Mouse (Mus musculus) layer of hippocampus, postnatal 36 days (tissue): ENCODE data around the gene Fez1. TPM values are rescaled to one million over a fixed set of nuclear protein-coding genes. Genes with fewer than 3 reads are reported as not detected.

ENCODE experiments used
- DNase-seq, 2 experiments: peaks; one replicate each; pipeline ENCODE4 v3.0.0; 2022
- total RNA-seq, 2 experiments: library from RNA; stranded (reverse); gene quantifications; 2 replicates each; pipeline ENCODE4 v1.2.3; 2021

The Fez1 gene
- total RNA-seq, 2 experiments from 2014 or later = 287 to 299 TPM

DNA sequence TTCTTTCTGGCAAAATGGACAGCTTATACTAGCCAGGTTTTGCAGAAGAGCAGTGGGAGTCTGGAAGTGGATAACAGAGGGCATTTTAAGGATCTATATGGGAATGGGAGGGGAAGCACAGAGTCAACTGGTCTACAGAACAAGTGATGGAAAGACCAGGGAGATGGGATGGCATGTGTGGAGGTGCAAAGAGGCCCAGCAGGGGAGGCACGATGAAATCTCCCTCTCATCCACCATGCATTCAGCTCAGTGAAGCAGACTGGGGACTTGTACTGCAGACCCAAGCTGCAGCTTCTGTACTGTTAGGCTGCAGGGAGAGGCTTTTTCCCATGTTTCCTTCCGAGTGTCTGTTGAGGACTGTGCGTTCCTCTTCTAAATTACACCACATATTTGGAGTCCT, 12.2 kb downstream of the Fez1 start:
- DNase-seq = peak; percentile 13 to 29

DNA sequence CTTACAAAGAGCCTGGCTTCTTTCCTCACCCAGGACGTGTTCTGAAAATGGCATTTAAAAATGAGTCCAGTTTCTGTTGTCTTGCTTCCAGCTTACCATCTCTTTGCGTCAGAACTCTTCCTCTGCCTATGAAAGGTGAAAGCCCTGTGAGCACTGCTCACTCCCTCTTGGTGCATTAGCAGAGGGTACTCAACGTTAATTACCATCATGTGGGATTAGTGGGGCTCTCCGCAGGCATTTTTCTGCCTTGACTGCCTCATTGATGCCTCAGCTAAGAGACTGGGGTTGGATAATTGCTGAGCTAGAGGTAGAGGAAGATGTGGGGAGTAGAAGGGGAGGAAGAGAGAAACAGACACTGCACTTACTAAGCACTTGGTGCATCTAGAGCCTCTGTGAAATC, 24.7 kb downstream of the Fez1 start:
- DNase-seq = no peak

- DNase-seq = no peak
Observed at GRCm38 (mm10) chr9:36848661-36849060, 27.0 kb downstream of the Fez1 start.

- peak; percentile 24 to 51 for DNase-seq
Observed at GRCm38 (mm10) chr9:36850091-36850490, 28.4 kb downstream of the Fez1 start.

- DNase-seq = no peak
Observed at GRCm38 (mm10) chr9:36852175-36852574, 30.5 kb downstream of the Fez1 start.

GRCm38 (mm10) chr9:36856351-36856750, 34.7 kb downstream of the Fez1 start:
- DNase-seq = no peak

- DNase-seq = no peak
Observed at GRCm38 (mm10) chr9:36857476-36858117, 35.9 kb downstream of the Fez1 start.

DNA sequence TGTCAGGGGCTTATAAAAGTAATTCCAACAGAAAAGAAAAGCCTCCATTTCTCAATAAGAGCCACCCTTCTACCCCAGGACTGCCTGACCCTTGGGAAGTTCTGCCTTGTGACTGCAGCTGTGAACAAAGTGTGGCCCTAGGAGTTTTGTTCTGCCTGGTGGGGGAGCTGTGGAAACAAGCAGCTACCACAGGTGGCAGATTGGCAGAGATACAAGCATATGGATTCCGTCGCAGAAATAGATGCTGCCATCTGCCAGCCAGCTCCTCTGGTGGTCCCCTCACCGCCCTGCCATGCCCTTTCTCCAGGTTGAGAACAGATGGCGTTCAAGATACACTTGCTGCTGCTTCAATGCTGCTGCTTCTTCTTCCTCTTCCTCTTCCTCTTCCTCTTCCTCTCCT, 37.0 kb downstream of the Fez1 start:
- peak; percentile 43 to 44 for DNase-seq

GRCm38 (mm10) chr9:36862576-36862975, 40.9 kb downstream of the Fez1 start:
- DNase-seq = no peak

DNA sequence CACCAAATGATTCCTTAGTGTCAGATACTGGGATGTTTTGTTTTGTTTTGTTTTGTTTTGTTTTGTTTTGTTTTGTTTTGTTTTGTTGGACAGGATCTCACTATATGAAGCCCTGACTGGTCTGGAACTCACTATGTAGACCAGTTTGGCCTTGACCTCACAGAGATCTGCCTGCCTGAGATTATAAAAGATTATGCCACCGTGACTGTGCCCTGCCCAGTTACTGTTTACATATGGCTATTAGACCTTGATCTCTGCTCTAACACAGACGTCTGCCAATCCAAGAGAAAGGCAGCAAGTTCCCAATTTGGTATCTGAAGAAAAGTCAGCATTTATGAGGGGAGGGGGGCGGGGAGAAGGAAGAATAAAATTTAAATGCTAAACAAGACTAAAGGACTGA, 42.0 kb downstream of the Fez1 start:
- DNase-seq = no peak

- no peak for DNase-seq
Observed at GRCm38 (mm10) chr9:36864862-36865813, 43.5 kb downstream of the Fez1 start.

DNA sequence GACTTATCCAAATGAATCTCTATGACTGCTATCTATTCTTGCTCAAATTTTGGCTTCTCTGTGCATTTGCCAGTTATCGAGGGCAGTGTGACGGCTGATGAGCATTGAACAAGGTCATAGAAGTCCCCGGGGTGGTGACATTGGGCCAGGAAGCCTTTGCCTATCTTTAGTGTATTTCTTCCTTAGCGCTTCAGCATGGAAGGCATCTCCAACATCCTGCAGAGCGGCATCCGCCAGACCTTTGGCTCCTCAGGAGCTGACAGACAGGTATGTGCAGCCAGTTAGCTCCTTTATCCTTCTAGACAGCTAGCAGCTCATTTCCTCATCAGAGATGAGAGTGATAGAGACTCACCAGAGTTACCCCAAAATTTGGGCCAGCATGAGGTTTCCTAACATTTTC, 47.0 kb downstream of the Fez1 start:
- DNase-seq = no peak

- DNase-seq = no peak
Observed at GRCm38 (mm10) chr9:36870263-36870662, 48.6 kb downstream of the Fez1 start.

DNA sequence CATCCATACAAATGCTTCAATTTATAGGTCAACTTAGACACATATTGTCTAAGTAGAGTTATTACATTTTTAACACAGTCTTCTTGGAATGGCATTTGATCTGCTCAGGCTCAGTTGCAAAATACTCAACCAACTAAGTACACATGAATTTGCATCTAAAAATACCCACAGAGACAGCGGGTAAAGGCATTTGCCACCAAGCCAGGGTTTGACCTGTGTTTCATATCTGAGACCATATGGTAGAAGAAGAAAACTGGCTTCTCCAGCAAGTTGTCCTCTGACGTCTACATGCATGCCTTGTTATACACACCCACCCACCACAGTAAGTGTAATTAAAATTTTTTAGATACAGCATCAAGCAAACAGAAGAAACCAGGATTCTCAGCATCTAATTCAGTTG, 52.1 kb downstream of the Fez1 start:
- DNase-seq = no peak

DNA sequence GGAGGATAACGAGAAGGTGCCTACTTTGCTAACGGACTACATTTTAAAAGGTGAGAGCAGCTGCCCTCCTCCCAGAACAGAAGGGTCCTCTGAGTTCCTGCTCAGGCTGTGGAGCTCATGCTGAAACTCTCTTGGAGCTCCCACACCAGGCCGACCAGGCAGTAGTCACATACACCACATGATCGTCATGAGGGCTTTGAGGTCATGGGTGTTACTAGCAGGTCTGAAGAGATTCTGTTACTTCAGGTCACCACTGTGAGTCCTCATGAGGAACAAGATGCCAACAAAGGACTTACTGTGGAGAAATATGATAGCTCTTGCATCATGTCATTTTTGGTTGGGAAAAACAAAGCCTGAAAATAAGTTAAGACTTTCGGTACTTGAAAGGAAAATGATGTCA, 54.6 kb downstream of the Fez1 start:
- no peak for DNase-seq

DNA sequence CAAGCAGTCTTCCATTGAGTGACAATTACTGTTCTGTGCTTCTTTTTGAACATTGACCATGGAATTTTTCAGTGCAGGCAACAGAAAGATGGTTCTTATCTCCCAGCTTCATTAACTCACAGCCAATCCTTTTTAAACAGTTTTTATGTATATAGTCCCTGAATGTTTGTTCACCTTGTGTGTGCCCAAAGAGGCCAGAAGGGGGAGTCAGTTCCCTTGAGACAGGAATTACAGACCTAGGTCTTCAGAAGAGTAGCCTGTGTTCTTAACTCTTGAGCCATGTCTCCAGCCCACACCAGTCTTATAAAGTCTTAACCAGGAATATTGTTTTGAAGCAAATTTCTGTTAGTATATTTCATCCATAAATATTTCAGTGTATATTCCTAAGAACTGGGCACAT, 55.1 kb downstream of the Fez1 start:
- no peak for DNase-seq

- DNase-seq = no peak
Observed at GRCm38 (mm10) chr9:36881615-36882014, 60.0 kb downstream of the Fez1 start.

GRCm38 (mm10) chr9:36882034-36882745, 60.5 kb downstream of the Fez1 start:
- DNase-seq = peak; percentile 21 to 26

DNA sequence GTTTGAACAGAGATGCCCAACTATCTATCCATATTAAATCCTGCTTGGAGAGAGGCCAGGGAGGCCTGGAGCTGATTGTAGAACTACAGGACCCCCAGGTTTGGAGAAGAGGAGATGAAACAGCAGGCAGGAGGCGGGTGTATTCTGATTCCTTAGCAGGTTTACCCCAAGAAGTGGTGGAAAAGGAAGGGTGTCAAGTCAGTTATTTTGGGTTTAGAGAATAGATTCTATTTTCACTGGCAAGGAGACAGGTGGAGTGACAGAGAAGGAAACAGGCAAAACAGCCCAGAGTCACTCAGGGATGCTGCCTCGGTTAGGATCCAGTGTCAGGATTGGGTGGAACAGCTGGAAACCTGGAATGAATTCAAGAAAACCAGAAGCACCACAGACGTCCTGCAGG, 61.9 kb downstream of the Fez1 start:
- DNase-seq = no peak

GRCm38 (mm10) chr9:36885237-36885636, 63.6 kb downstream of the Fez1 start:
- DNase-seq = no peak

DNA sequence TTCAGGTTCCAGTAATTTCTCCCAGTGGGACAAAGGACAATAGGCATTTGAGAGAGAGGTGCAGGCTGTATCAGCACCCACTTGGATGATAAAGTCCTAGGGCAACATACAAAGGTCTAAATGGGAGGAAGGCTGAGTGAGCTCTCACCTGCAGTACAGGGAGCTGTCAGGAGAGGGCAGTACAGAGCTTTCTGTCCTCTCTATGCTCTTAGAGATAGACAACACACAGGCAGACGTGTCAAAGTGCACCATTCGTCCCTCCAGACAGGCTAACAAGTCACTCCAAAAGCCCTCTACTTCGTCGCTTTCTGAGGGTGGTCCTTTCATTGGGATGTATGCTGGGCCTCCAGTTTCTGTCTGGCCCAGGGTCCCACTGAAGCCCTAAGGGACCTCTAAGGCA, 68.9 kb downstream of the Fez1 start:
- DNase-seq = peak in 1 of 2 experiments; percentile 37

DNA sequence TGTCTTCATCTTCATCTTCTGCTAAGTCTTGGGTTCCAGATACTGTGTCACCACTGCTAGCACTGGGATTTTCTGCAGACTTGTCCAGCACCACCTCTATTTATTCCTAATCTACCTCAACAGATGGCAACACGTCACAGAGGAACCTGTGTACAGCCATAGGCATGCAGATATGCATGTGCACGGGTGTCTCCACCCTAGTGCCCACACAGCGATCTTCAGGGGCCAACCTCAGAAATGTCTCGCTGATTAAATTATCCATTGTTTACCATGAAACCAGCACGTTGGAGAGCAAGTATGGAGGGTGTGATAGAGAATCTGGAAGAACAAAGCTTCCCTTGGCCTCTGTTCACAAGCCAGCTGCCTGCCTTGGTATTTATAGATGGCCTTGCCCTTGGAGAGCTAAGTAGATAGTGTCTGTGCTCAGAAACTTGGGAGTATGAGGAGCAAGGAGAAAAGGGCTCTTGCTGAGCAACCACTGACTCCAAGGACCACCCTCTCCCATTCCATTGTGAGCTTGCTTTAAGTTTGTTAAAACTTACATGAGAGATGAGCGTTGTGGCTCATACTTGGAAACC, 71.8 kb downstream of the Fez1 start:
- DNase-seq = no peak

DNA sequence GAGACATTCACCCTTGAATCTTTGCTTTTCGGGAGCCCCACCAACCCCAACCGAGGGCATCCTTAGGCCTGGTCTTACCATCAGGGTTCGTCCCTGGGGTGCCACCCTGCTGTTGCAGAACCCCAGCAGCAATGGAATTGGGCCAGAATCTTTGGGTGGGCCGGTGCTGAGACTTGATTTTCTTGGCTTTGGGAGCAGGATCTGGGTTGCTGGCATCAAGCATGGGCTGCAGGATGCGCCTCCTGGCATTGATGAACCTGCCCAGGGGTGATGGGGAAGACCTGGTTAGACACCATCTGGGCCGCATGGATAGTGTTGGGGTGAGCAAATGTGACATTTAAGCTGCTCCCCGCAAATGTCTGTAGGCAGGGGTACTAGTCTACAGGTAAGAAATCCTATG, 72.6 kb downstream of the Fez1 start:
- no peak for DNase-seq
